Mouse (Mus musculus): ENCODE results near the gene Laptm5. TPM values are rescaled to one million over a fixed set of nuclear protein-coding genes. Genes with fewer than 3 reads are reported as not detected.

Laptm5 gene
- polyA plus RNA-seq, 1 experiment from 2014 or later = 66.3 TPM

DNA sequence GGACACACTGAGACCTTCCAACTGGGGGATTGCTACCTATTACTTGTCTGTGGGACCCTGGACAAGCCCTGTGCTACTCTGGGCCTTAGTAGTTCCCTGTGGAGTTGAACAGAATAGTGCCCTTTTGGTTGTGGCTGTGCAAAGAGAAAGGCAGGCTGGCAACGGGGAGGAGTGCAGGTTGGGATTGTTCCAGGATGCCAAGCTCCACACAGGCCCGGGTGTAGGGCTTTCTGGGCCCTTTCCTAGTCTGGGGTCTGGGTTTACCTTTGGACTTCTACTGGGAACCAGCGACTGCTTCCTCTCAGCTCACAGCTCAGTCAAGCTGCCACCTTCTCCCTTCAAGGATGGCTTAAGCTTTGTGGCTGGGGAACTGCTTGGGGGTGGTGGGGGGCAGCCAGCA lies 586 bp downstream of the Laptm5 start:
- ATAC-seq (ENCODE audit: insufficient number of reproducible peaks, low FRiP score, low TSS enrichment, low read depth) = no peak
- Histone ChIP-seq H3K4me1 (peaks cover 12% of the 10 kb centered on the region), H3K27me3 (no peaks in the 10 kb centered on the region), H3K9ac (no peak overlapping the region), H3K4me3 (replicated peaks) (no peak overlapping the region), H3K9me3 (replicated peaks) (no peaks in the 10 kb centered on the region), H3K27ac (replicated peaks) (no peak overlapping the region), H3K4me2 (replicated peaks) (no peak overlapping the region), H3K36me3 (no peaks in the 10 kb centered on the region)
- WGBS = 69% methylated on average over 3 of the region's 3 CpGs

DNA sequence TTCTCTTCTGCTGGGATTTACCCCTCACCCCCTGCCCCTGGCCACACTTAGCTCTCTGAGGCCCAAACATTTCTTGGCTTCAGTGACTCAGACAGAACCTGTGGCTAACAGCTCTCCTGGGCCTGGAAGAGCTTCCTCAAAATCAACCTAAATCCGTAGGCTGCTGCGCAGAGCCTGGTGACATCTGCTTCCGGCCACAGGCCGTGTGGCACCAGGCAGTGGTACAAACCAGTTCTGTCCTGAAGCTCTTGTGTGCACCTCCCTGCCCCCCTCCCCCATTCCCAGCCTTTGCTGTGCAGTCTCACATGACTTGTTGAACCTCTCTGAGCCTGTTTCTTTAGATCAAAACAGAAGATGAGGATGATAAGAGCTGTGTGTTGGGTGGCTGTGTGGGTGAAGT lies 1.1 kb downstream of the Laptm5 start:
- 67% methylated on average over 4 of the region's 4 CpGs for WGBS
- ATAC-seq (ENCODE audit: insufficient number of reproducible peaks, low FRiP score, low TSS enrichment, low read depth) = no peak
- Histone ChIP-seq H3K9ac (no peak overlapping the region), H3K9me3 (replicated peaks) (no peaks in the 10 kb centered on the region), H3K4me2 (replicated peaks) (no peak overlapping the region), H3K36me3 (no peaks in the 10 kb centered on the region), H3K4me3 (replicated peaks) (no peak overlapping the region), H3K27ac (replicated peaks) (no peak overlapping the region), H3K4me1 (peaks cover 11% of the 10 kb centered on the region), H3K27me3 (no peaks in the 10 kb centered on the region)

DNA sequence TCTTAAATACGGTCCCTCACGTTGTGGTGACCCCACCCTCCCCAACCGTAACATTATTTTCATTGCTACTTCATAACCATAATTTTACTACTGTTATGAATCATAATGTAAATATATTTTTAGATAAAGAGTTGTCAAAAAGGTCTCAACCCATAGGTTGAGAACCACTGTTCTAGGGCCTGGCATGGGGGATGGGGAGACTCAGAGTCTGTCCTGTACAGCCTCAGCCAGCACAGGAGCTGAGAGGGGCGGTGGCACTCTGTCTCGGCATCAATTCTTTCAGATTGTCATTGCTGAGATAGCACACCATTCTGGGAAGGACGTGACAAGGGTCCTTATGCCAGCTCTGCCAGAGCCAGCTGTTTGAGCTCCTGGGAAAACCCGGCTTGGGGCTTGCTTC lies 1.6 kb downstream of the Laptm5 start:
- no peaks in the 10 kb centered on the region for H3K27me3 ChIP-seq
- WGBS = 72% methylated on average over 7 of the region's 7 CpGs
- no peak overlapping the region for H3K9ac ChIP-seq
- no peaks in the 10 kb centered on the region for H3K36me3 ChIP-seq
- no peak overlapping the region for H3K4me3 ChIP-seq (replicated peaks)
- no peaks in the 10 kb centered on the region for H3K9me3 ChIP-seq (replicated peaks)
- no peak overlapping the region for H3K4me2 ChIP-seq (replicated peaks)
- H3K4me1 ChIP-seq = peaks cover 9% of the 10 kb centered on the region
- no peak for ATAC-seq (ENCODE audit: insufficient number of reproducible peaks, low FRiP score, low TSS enrichment, low read depth)
- no peak overlapping the region for H3K27ac ChIP-seq (replicated peaks)

DNA sequence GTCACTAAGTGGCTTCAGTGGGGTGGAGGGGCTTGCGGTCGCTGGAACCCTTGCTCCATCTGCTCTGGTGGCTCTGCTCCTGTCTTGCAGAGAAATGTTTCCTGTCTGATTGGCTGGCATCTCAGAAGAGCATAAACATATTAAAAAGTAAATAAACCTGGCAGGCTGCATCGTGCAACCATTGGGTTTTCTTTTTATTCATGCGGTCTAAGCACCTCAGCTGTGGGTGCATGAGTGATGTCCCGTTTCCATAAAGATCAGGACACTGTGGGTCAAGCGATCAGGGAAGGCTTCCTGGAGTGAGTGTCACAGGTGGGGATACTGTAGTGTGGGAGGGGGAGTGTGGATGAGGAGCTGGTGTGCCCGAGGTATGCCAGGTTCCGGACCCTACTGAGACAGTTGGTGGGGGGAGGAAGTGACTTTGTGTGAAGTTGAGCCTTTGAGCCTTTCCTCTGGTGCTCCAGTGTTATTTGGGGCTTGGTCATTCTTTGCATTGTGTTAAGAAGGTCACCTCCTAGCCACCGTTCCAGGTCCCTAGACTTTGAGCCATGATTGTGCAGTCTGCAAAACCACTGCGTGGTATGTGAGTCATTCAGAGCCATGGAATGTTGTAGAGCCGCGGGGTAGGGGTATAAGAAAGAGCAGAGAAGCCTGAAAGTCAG lies 2.2 kb downstream of the Laptm5 start:
- H3K4me3 ChIP-seq (replicated peaks) = no peak overlapping the region
- no peaks in the 10 kb centered on the region for H3K27me3 ChIP-seq
- H3K4me2 ChIP-seq (replicated peaks) = no peak overlapping the region
- ATAC-seq (ENCODE audit: insufficient number of reproducible peaks, low FRiP score, low TSS enrichment, low read depth) = no peak
- H3K9ac ChIP-seq = no peak overlapping the region
- no peaks in the 10 kb centered on the region for H3K36me3 ChIP-seq
- no peaks in the 10 kb centered on the region for H3K9me3 ChIP-seq (replicated peaks)
- H3K4me1 ChIP-seq = peaks cover 15% of the 10 kb centered on the region
- no peak overlapping the region for H3K27ac ChIP-seq (replicated peaks)
- WGBS = 62% methylated on average over 12 of the region's 12 CpGs

DNA sequence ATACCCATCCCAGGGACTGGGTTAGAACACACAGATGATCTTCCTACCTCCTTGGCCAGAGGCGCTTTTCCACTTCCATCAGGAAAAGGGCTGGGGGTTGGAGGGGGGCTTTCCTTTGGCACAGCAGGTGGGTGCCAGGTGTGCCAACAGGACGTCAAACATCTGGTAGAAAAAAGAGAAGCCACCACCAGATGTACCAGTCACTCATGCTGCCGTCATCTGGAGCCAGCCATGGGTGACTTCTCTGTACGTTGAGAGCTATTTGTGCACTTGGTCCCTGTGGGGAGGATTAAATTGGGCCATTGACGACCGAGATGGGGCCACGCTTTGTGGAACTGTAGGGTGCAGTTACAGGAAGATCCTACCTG lies 2.7 kb downstream of the Laptm5 start:
- ATAC-seq (ENCODE audit: insufficient number of reproducible peaks, low FRiP score, low TSS enrichment, low read depth) = no peak
- Histone ChIP-seq H3K4me3 (replicated peaks) (no peak overlapping the region), H3K4me2 (replicated peaks) (no peak overlapping the region), H3K9ac (no peak overlapping the region), H3K4me1 (peaks cover 19% of the 10 kb centered on the region), H3K9me3 (replicated peaks) (no peaks in the 10 kb centered on the region), H3K27me3 (no peaks in the 10 kb centered on the region), H3K27ac (replicated peaks) (no peak overlapping the region), H3K36me3 (no peaks in the 10 kb centered on the region)
- WGBS = 47% methylated on average over 7 of the region's 7 CpGs

DNA sequence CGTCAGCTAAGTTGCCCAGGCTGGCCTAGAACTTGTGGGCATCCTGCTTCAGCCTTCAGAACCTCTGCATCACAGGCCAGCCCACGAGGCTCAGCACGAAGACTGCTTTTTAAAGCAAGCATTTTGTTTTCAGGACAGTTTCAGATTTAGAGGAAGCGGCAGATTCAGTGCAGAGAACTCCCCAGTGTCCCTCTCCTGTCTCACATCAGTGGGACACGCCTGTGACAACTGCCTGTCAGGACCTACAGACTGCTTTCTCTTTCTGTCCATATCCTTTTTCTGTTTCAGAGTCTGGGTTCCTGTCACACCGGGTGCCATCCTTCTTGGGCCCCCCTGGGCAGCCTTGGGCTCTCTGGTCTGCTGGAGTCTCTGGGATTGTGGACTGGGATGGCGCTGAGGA lies 3.7 kb downstream of the Laptm5 start:
- Histone ChIP-seq H3K9ac (no peak overlapping the region), H3K36me3 (no peaks in the 10 kb centered on the region), H3K4me3 (replicated peaks) (no peak overlapping the region), H3K9me3 (replicated peaks) (no peaks in the 10 kb centered on the region), H3K4me1 (peaks cover 26% of the 10 kb centered on the region), H3K27me3 (no peaks in the 10 kb centered on the region), H3K27ac (replicated peaks) (no peak overlapping the region), H3K4me2 (replicated peaks) (no peak overlapping the region)
- 72% methylated on average over 7 of the region's 7 CpGs for WGBS
- ATAC-seq (ENCODE audit: insufficient number of reproducible peaks, low FRiP score, low TSS enrichment, low read depth) = no peak

DNA sequence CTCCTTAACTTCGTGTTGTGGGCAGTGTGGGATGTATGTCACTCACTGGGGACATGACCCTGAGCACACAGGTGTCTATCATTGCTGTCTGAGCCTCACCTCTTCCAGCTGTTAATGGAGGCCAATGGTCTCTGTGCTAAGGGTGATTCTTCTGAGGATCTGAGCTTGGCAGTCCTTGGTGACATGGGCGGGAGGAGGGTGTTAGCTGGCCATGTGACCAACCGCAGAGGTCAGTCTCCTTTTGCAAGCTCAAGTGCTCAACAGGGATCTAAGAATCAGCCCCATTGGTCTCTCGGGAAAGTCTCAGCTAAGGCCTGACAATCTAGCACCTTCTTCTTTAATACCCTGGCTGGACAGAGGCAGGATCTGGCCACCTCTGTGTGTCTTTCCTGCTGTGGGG lies 4.6 kb downstream of the Laptm5 start:
- Histone ChIP-seq H3K36me3 (no peaks in the 10 kb centered on the region), H3K9ac (no peak overlapping the region), H3K27ac (replicated peaks) (no peak overlapping the region), H3K4me3 (replicated peaks) (no peak overlapping the region), H3K9me3 (replicated peaks) (no peaks in the 10 kb centered on the region), H3K4me1 (peaks cover 26% of the 10 kb centered on the region), H3K4me2 (replicated peaks) (no peak overlapping the region), H3K27me3 (no peaks in the 10 kb centered on the region)
- WGBS = 81% methylated on average over 4 of the region's 4 CpGs
- ATAC-seq (ENCODE audit: insufficient number of reproducible peaks, low FRiP score, low TSS enrichment, low read depth) = no peak

DNA sequence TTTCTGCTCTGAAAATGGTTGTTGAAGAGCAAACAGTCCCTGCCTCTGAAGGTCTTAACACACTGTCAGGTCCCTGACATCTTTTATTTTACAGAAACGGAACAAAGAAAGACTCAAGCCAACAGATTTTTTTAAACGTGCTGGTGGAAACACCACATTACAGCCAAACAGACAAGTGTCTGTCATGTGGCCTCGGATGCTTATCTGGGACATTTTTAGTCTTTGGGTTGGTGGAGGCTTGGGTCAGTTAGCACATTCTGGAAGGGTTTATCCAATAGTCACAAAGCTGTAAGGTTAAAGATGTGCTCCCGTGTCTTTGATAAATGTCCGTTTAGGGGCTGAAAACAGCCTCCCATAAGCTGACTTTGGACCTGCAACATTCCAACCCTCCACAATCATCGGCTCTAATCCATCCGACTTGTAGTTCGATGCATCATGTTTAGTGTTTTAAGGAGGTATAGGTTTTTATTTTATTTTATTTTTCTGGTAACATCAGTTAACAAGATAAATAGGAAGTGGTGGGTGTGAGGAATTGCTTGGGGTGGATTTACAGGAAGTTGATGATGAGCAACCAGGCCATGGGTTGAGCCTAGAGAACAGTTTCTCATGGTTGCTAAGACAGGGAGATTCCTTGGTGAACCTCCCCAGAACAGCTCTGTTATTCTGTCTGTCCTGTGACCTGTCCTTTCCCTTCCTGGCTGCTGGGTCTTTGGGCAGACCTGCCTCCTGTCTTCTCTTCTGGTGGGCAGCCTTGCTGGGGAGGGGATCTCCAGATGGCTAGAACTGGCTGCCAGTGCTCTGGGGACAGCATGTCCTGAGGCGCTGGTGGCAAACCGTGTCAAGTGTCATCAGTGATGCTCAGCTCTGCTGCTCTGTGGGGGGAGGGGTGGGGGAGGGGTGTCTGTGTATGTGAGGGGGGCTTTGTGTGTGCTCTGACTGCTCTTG lies 6.2 kb downstream of the Laptm5 start:
- 63% methylated on average over 10 of the region's 10 CpGs for WGBS
- ATAC-seq (ENCODE audit: insufficient number of reproducible peaks, low FRiP score, low TSS enrichment, low read depth) = no peak

DNA sequence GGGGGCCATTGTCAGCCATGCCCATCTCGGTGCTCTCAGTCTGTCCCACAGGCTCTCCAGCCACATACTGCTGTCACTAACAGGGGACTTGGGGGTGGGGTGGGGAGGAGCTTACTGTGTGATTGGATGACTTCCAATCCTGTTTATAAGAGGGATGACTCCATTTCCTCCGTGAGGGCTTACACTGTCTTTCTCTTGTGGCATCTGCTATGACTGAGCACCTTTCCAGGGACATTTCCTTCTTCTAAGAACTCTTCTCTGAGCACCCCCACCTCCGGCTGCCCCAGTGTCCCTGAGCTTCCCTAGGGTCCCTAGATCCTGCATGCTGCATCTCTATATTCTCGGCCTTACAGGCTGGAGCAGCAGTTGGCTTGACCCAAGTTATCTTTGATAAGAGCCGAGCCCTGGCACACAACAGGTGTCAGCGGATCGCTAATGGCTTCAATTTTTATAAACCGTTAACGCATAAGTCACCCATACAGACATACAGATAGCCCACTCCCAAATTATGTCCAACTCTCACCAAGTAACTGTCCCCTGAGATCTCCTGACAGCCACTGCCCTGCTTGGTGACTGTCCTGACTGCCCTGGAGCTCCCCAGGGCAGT lies 6.9 kb downstream of the Laptm5 start:
- Histone ChIP-seq H3K4me2 (replicated peaks) (no peak overlapping the region), H3K27ac (replicated peaks) (no peak overlapping the region), H3K9ac (no peak overlapping the region), H3K9me3 (replicated peaks) (no peaks in the 10 kb centered on the region), H3K36me3 (no peaks in the 10 kb centered on the region), H3K4me1 (peaks cover 26% of the 10 kb centered on the region), H3K27me3 (no peaks in the 10 kb centered on the region), H3K4me3 (replicated peaks) (no peak overlapping the region)
- ATAC-seq (ENCODE audit: insufficient number of reproducible peaks, low FRiP score, low TSS enrichment, low read depth) = no peak
- WGBS = 62% methylated on average over 9 of the region's 9 CpGs

More for the DNA sequence above, 6.2 kb downstream of the Laptm5 start:
- Histone ChIP-seq H3K27me3 (no peaks in the 10 kb centered on the region), H3K9me3 (replicated peaks) (no peaks in the 10 kb centered on the region), H3K36me3 (no peaks in the 10 kb centered on the region), H3K4me2 (replicated peaks) (no peak overlapping the region), H3K9ac (no peak overlapping the region), H3K27ac (replicated peaks) (no peak overlapping the region), H3K4me3 (replicated peaks) (no peak overlapping the region), H3K4me1 (peaks cover 26% of the 10 kb centered on the region)

DNA sequence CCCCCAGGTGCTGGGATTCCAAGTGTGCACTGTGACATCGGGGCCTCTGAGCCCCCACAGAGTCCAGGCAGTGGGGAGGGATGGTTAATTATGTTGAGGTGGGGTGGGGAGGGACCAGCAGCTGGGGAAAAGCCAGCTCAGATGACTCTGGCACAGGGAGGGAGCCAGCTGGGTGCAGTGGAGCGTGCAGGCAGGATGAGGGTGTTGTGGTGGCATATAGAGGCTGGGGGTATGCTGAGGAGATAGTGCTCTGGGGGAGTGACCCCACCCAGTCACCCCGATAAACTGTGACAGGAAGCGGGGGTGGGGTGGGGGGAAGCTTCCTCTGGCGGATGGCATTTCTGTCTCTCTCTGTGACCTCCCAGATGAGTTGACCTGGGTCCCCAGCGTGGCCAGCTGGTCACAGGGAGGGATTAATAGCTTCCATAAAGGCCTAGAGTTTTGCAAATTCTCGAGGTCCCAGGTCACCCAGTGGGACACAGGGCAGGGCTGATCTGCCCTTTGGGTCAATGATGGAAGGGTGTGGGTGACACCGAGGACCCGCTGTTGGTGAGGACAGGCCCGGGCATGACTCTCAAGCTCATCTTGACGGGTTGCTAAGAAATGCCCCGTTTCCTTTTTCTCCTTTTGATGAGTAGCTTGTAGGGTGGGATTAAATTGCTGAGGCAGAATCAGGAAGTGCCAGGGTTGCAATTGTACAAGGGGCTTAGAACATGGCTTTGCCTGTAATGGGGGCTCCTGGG lies 8.2 kb downstream of the Laptm5 start:
- H3K27me3 ChIP-seq = no peaks in the 10 kb centered on the region
- no peaks in the 10 kb centered on the region for H3K9me3 ChIP-seq (replicated peaks)
- H3K4me3 ChIP-seq (replicated peaks) = no peak overlapping the region
- H3K9ac ChIP-seq = no peak overlapping the region
- 21% methylated on average over 12 of the region's 12 CpGs for WGBS
- ATAC-seq (ENCODE audit: insufficient number of reproducible peaks, low FRiP score, low TSS enrichment, low read depth) = peak; percentile 21; the same call in 1 of the 2 replicates
- no peaks in the 10 kb centered on the region for H3K36me3 ChIP-seq
- H3K4me2 ChIP-seq (replicated peaks) = no peak overlapping the region
- peaks cover 20% of the 10 kb centered on the region for H3K4me1 ChIP-seq
- H3K27ac ChIP-seq (replicated peaks) = no peak overlapping the region

DNA sequence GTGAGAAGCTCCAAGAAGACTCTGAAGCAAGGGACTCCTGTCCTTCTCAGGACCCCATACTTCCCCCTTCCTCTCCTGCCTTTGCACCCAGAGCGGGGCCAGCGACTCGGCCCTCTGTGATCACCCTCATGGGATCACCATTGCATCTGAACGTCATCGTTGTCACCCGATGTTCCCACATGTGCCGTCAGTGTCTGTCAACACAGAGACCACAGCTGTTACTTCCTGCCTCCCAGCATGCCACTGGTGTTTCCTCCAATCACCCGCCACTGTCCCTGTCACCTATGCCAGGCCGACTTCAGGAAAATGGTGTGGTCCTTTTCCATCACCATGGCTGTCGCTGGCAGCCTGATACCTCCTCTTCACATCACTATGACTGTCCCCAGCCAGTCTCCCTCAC lies 9.1 kb downstream of the Laptm5 start:
- Histone ChIP-seq H3K4me1 (peaks cover 20% of the 10 kb centered on the region), H3K9ac (no peak overlapping the region), H3K36me3 (no peaks in the 10 kb centered on the region), H3K4me2 (replicated peaks) (no peak overlapping the region), H3K27me3 (no peaks in the 10 kb centered on the region), H3K9me3 (replicated peaks) (no peaks in the 10 kb centered on the region), H3K27ac (replicated peaks) (no peak overlapping the region), H3K4me3 (replicated peaks) (no peak overlapping the region)
- 77% methylated on average over 10 of the region's 10 CpGs for WGBS
- no peak for ATAC-seq (ENCODE audit: insufficient number of reproducible peaks, low FRiP score, low TSS enrichment, low read depth)

Measured in embryonic facial prominence, embryonic 15.5 days (tissue).